Mouse (Mus musculus) kidney, embryonic 14.5 days (tissue): ENCODE measurements around the gene Cdkn2c. TPM values are rescaled to one million over a fixed set of nuclear protein-coding genes. Genes with fewer than 3 reads are reported as not detected.

Experiments
- ATAC-seq: fragments of 200-750 bp; cut with Nextera tagmentation; 2 replicates; pipeline ENCODE4 v1.8.0; 2017; ENCODE audit warnings: moderate number of reproducible peaks, mild to moderate bottlenecking, moderate TSS enrichment, moderate library complexity; ENCODE audit not compliant: low FRiP score, low TSS enrichment
- H3K27ac ChIP-seq: fragments of 300-500 bp; sonication (generic); 2 replicates; pipeline ENCODE4 v1.5.1; 2014; ENCODE audit warnings: low read depth, mild to moderate bottlenecking, low read length, moderate library complexity, mixed read lengths
- H3K27me3 ChIP-seq: fragments of 300-500 bp; sonication (generic); 2 replicates; pipeline ENCODE4 v1.6.1; 2014; ENCODE audit warnings: mild to moderate bottlenecking, low read length; ENCODE audit not compliant: control insufficient read depth, insufficient read depth
- H3K36me3 ChIP-seq: fragments of 300-500 bp; sonication (generic); 2 replicates; pipeline ENCODE4 v1.6.1; 2014; ENCODE audit warnings: low read length, mixed read lengths; ENCODE audit not compliant: control insufficient read depth, insufficient read depth
- H3K4me1 ChIP-seq: fragments of 300-500 bp; sonication (generic); 2 replicates; pipeline ENCODE4 v1.6.1; 2014; ENCODE audit warnings: low read length, mixed read lengths; ENCODE audit not compliant: control insufficient read depth, insufficient read depth
- H3K4me2 ChIP-seq: fragments of 300-500 bp; sonication (generic); replicated peaks from 2 replicates; pipeline ENCODE4 v1.6.1; 2014; ENCODE audit warnings: low read depth, mild to moderate bottlenecking, low read length
- H3K4me3 ChIP-seq: fragments of 300-500 bp; sonication (generic); 2 replicates; pipeline ENCODE4 v1.5.1; 2014; ENCODE audit warnings: mild to moderate bottlenecking, low read length
- H3K9ac ChIP-seq: fragments of 300-500 bp; sonication (generic); 2 replicates; pipeline ENCODE4 v1.6.1; 2014; ENCODE audit warnings: low read depth, mild to moderate bottlenecking, low read length, moderate library complexity
- H3K9me3 ChIP-seq: fragments of 300-500 bp; sonication (generic); 2 replicates; pipeline ENCODE4 v1.6.1; 2016; ENCODE audit warnings: low read length; ENCODE audit not compliant: control insufficient read depth
- WGBS: fragments of 180-500 bp; shearing (Covaris S2); extraction: QIAGEN DNeasy Blood & Tissue Kit; methylation state at CpG from one replicate; pipeline ENCODE4 v1.1.7; 2014; 5-methylcytosine and 5-hydroxymethylcytosine counted together
- polyA plus RNA-seq: library from polyadenylated mRNA; unstranded; fragments of >200 nt; fragmentation: Nextera tagmentation; extraction: Ambion mirVana; gene quantifications from 2 replicates; pipeline ENCODE4 v1.2.1, GENCODE M21; 2014

Gene Cdkn2c
- polyA plus RNA-seq, 1 experiment from 2014 or later, result 2.8 TPM

DNA sequence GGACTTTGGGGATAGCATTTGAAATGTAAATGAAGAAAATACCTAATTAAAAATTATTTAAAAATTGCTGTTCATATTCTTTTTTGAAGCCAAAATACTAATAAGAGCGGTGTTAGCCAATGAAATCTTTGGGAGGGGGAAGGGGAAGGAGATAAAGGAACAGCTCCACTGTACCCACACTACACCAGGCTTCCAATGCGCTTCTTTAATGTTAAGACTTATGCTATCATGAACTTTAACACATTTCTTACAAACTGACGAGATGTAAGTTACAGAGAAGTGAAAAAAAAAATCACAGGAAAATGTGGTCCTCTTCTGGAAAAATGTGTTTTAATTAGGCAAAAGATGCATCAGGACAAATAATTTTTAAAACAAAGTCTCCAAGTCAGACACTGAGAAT lies 6.4 kb downstream of the Cdkn2c start:
- no peak overlapping the region for H3K9ac ChIP-seq
- peaks cover 9% of the 10 kb centered on the region; the same call in 1 of the 2 replicates for H3K4me1 ChIP-seq
- H3K4me3 ChIP-seq, result no peak overlapping the region
- H3K36me3 ChIP-seq, result no peaks in the 10 kb centered on the region
- WGBS, result 9% methylated on average over 3 of the region's 3 CpGs
- ATAC-seq, result no peak
- no peak overlapping the region for H3K27ac ChIP-seq
- H3K27me3 ChIP-seq, result peaks cover 69% of the 10 kb centered on the region
- H3K4me2 ChIP-seq, result no peak overlapping the region
- no peaks in the 10 kb centered on the region for H3K9me3 ChIP-seq

DNA sequence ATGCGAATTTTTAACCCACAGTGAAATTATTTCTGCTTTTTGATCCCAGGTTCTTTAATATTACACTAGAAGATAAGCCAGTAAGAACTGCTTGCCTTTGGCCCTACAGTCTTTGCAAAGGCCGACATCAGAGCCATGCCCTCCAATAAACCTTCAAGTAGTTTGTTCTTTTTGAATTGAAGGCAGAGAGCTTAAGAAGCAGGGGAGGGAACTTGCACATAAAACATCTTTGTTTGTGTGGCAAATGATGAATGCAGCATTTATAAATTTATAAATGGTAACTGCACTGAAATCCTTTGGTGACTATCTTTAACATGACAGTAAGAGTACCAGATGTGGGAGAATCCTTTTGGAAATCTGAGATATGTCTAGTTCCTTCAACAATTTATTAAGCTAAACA lies 7.4 kb downstream of the Cdkn2c start:
- peaks cover 70% of the 10 kb centered on the region for H3K27me3 ChIP-seq

DNA sequence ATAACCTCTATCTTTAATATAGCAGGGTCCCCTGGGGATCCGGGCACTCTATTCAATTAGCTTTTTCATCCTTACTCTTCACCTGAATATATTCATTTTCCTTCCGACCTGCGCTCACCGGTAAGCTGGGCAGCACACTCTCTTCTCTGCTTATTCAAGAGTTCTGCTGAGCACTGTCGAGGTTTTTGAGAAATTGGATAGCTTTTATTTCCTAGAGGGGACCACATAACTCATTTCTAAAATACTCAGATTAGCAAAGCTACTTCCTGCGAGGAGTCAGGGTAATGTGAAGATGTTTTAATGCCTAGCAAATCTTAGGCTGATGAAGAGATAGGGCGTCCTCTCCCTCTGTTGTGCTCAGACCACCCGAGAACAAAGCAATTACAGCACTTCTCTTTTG lies 8.2 kb downstream of the Cdkn2c start:
- no peak overlapping the region for H3K27ac ChIP-seq
- H3K27me3 ChIP-seq, result peaks cover 77% of the 10 kb centered on the region
- no peak for ATAC-seq
- H3K4me1 ChIP-seq, result peaks cover 8% of the 10 kb centered on the region; the same call in 1 of the 2 replicates
- no peak overlapping the region for H3K4me3 ChIP-seq
- H3K4me2 ChIP-seq, result no peak overlapping the region
- WGBS, result 0% methylated on average over 8 of the region's 8 CpGs
- H3K36me3 ChIP-seq, result no peaks in the 10 kb centered on the region
- H3K9me3 ChIP-seq, result no peaks in the 10 kb centered on the region
- no peak overlapping the region for H3K9ac ChIP-seq

More for the DNA sequence above, 7.4 kb downstream of the Cdkn2c start:
- Histone ChIP-seq H3K9ac (no peak overlapping the region), H3K9me3 (no peaks in the 10 kb centered on the region), H3K4me2 (no peak overlapping the region), H3K4me3 (no peak overlapping the region), H3K36me3 (no peaks in the 10 kb centered on the region), H3K4me1 (peaks cover 8% of the 10 kb centered on the region; the same call in 1 of the 2 replicates), H3K27ac (no peak overlapping the region)
- 11% methylated on average over 2 of the region's 2 CpGs for WGBS
- no peak for ATAC-seq

DNA sequence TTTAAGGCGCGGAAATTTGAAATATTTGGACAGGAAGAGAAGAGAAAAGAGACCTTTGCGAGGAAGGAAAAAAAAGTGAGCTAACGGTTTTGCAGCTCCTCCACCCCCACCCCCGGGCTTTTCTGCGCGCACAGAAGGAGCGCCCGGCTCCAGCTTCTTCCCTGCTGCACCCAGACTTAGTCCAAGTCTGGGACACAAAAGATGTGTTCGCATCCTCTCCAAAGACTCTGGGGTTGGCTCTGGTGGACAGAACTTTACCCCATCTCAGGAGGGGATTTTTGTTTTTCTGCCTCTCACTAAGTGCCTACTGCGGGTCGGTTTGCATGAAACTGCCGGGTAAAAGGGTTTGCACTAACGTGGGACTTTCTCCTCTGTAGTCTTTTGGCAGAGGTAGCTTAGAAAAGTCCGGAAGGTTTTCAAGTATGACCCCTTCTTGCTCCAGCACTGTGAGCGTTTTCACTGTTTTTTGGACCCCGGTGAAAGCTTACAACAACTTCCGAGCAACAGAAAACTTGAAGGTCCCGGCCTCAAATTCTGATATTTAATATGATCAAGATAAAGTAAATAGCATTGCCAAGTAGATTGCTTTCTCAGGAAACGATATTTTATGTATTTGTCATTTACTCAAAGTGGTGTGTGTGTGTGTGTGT lies 9.0 kb downstream of the Cdkn2c start:
- H3K4me2 ChIP-seq, result no peak overlapping the region
- H3K9me3 ChIP-seq, result no peaks in the 10 kb centered on the region
- 1% methylated on average over 20 of the region's 20 CpGs for whole genome bisulfite sequencing
- H3K4me1 ChIP-seq, result peaks cover 8% of the 10 kb centered on the region; the same call in 1 of the 2 replicates
- no peaks in the 10 kb centered on the region for H3K36me3 ChIP-seq
- no peak overlapping the region for H3K9ac ChIP-seq
- H3K27me3 ChIP-seq, result peaks cover 81% of the 10 kb centered on the region
- H3K27ac ChIP-seq, result no peak overlapping the region
- H3K4me3 ChIP-seq, result peak overlapping the region; percentile 31
- ATAC-seq, result 0 out of 2 replicates have a peak, but pooled peaks have one; percentile 10

DNA sequence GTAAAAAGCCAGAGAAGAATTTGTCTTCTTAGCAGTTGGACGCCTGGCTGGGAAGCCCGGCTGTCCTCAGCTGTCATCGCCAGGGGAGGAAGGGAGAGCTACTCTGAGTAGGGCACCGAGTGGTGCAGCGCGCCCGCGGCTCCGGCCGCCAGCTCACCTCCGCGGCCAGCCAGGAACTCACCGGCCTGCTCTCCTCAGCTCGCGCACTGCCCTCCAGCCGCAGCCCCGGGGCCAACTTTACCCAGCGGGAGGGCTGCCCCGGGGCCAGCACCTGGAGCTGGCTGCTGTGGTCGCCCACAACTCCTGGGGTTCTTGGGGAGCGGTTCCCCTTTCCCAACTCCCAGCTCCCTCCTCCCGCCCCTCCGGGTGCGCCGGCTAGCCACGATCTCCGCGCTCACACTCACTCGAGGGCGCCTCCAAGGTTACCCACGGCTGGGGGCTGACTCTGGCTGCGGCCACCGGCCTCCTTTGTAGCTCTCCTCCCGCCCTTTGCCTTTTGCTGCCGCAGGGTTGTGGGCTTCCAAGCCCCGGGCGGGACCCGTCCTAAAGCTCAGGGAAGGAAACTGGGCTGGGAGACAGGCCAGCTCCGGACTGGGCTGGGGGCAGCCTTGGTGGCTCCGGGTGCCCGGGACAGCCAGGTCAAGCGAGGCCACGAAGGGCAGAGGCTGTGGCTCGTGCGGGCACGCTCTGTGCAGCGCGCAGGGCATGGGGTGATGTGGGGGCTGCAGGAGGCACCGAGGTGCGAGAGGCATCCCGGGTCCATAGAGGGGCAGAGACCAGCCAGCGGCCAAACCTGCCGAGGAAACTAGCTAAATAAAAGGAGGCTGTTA lies 9.8 kb downstream of the Cdkn2c start:
- Histone ChIP-seq H3K9me3 (no peaks in the 10 kb centered on the region), H3K27me3 (peaks cover 77% of the 10 kb centered on the region), H3K27ac (no peak overlapping the region), H3K9ac (no peak overlapping the region), H3K4me2 (peak overlapping the region; percentile 44), H3K4me3 (peak overlapping the region; percentile 31), H3K36me3 (no peaks in the 10 kb centered on the region), H3K4me1 (peaks cover 8% of the 10 kb centered on the region; the same call in 1 of the 2 replicates)
- ATAC-seq, result peak; percentile 84
- 0% methylated on average over 45 of the region's 53 CpGs for WGBS

DNA sequence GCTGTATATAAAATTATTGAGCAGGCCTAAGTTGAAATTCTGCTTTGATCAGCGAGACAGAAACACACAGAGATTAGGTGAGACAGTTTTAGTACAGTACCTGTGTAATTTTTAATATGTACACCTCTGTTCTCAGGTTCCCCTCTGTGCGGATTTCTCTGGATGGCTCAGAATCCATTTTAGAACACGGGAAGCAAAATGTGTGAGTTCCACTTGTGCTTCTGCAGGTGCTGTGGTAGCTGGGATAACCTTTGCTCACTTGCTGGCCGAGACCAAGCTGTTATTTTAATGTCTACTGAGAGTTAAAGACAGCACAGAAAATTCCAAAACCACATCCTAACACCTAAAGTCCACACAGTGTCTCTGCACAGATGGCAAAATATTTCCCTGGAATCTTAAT lies 10.7 kb downstream of the Cdkn2c start:
- Histone ChIP-seq H3K9ac (no peak overlapping the region), H3K4me3 (no peak overlapping the region), H3K27me3 (peaks cover 76% of the 10 kb centered on the region), H3K27ac (no peak overlapping the region), H3K36me3 (no peaks in the 10 kb centered on the region), H3K9me3 (no peaks in the 10 kb centered on the region), H3K4me1 (peaks cover 8% of the 10 kb centered on the region; the same call in 1 of the 2 replicates), H3K4me2 (no peak overlapping the region)
- ATAC-seq, result no peak
- WGBS, result 3% methylated on average over 4 of the region's 4 CpGs

DNA sequence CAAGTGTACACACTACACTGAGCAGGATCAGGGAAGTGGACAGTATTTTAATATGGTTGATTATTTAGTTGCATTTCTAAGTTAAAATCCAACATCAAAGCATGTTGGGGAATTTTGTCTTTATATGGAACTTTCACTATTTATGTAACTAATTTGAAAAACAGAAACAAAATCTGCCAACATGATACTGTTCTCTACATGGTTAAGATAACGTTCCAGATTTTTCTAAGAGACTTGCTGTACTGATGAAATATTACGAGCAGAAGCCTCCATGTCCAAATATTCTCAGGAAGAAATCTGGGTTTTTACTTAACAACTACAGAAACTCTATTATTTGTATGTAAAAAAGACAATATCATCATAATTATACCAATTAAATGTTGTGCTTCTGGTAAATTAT lies 11.3 kb downstream of the Cdkn2c start:
- ATAC-seq, result no peak

DNA sequence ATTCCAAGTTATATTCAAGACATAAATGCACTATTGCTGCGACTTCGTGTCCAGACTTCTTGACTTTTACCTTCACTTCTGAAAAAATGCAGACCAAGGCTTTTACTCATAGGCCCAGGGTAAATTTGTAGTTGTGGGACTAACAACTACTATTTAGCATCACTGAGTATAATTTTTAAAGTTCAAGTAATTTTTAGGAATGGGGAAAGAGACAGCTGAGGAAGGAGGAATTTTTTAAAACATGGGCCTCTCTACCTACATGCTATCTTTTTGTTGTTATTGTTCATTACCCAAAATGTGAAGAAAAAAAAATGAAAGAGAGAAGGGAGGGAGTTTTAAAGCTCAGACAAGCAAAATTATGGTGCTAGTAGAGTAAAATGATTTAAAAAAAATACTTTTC lies 12.3 kb downstream of the Cdkn2c start:
- 53% methylated on average over 2 of the region's 2 CpGs for WGBS
- no peak overlapping the region for H3K27ac ChIP-seq
- no peak overlapping the region for H3K4me3 ChIP-seq
- H3K9ac ChIP-seq, result no peak overlapping the region
- no peaks in the 10 kb centered on the region for H3K36me3 ChIP-seq
- no peaks in the 10 kb centered on the region for H3K9me3 ChIP-seq
- no peak overlapping the region for H3K4me2 ChIP-seq
- ATAC-seq, result no peak
- peaks cover 8% of the 10 kb centered on the region; the same call in 1 of the 2 replicates for H3K4me1 ChIP-seq
- peaks cover 63% of the 10 kb centered on the region for H3K27me3 ChIP-seq

More for the DNA sequence above, 11.3 kb downstream of the Cdkn2c start:
- Histone ChIP-seq H3K9me3 (no peaks in the 10 kb centered on the region), H3K27me3 (peaks cover 71% of the 10 kb centered on the region), H3K4me2 (no peak overlapping the region), H3K27ac (no peak overlapping the region), H3K4me1 (peaks cover 8% of the 10 kb centered on the region; the same call in 1 of the 2 replicates), H3K9ac (no peak overlapping the region), H3K4me3 (no peak overlapping the region), H3K36me3 (no peaks in the 10 kb centered on the region)
- WGBS, result 42% methylated on average over 2 of the region's 2 CpGs

DNA sequence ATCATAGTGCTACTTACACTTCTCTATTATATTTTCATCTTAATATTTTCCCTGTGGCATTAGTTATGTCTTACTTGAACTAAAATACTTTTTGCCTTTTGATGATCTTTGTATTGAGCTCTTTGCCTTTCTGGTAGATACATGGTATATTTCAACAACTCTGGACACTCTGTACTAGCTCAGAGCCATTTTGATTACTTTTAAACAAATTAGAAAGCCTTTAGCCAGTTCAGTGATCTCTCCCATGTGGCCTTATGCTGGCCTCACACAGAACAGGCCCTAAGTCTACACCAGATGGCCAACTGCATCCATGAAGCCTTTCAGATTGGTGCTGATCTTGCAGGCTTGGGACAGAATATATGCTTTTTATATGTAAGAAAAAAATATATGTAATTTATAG lies 13.7 kb downstream of the Cdkn2c start:
- no peak overlapping the region for H3K27ac ChIP-seq
- peaks cover 8% of the 10 kb centered on the region; the same call in 1 of the 2 replicates for H3K4me1 ChIP-seq
- H3K4me2 ChIP-seq, result no peak overlapping the region
- H3K36me3 ChIP-seq, result no peaks in the 10 kb centered on the region
- H3K4me3 ChIP-seq, result no peak overlapping the region
- H3K9ac ChIP-seq, result no peak overlapping the region
- no peak for ATAC-seq
- no peaks in the 10 kb centered on the region for H3K9me3 ChIP-seq
- peaks cover 51% of the 10 kb centered on the region for H3K27me3 ChIP-seq
